Mouse (Mus musculus) layer of hippocampus, postnatal 36 days (tissue): ENCODE results near the gene 4933405O20Rik. TPM values are rescaled to one million over a fixed set of nuclear protein-coding genes. Genes with fewer than 3 reads are reported as not detected.
A peak's percentile ranks its signal among the peaks of the same experiment; 100 is the strongest.

Source experiments
- DNase-seq, 2 experiments: peaks; one replicate each; pipeline ENCODE4 v3.0.0; 2022
- total RNA-seq, 2 experiments: library from RNA; stranded (reverse); gene quantifications; 2 replicates each; pipeline ENCODE4 v1.2.3; 2021

4933405O20Rik gene
- total RNA-seq: 1 to 10 TPM in 1 of 2 experiments, under 1 TPM in 1; 0.52 to 1.5 TPM

DNA sequence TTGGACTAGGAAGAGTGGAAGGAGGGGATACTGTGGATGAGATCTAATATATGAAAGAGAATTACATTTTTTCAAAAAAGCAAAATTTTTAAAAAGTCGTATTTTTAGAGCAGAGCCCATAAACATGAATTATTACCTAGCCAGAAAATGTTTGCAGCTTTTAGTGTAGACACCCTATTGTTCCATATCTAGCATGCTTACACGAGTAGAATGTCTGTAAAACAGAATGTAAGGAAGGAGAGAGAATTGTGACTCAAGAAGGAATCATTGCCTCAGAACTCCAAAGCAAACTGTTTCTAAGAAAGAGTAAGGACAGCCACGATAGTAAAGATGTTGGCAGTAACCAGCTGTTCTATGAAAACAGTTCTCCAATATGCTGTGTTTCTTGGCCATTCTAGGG lies at the start of gene 4933405O20Rik:
4933405O20Rik (plus strand) TSS at position 301 of the 400 bp plus-strand sequence.
- no peak for DNase-seq

DNA sequence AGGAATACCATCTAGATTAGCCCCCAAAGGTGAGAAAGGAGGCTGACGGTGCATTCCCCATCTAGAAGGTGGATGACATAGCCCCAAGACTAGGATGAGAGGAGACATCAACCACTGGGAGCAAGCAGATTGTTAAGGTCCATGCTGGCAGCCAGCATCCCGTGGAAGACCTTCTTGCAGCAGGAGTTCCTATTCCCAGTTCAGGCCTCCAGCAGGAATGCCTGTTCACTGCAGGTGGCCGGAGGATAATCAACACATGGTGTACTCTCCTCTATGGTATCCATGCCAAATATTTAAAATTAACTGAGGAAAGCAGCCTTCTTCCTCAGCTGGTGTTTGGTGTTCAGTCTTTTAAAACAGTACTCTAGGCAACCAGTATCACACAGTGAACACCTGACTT lies 49.4 kb upstream of the 4933405O20Rik start:
- no peak for DNase-seq

DNA sequence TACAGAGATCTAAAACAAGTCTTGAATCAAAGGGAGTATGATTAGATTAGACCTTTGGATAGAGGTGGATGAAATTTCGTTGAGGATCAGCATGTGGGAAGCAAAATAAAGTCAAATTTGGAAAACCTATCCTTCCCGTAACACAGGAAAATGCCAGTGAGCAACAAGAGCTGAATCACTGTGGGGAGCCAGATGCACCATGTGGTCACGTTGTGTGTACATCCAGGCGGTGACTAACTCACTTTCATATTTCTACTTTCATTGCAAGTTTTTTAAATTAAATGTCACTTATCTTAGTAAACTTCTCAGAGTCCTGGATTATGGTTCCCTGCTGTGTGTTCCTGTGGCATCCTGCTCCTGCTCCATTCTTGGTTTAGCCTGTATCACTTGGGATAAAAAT lies 47.6 kb upstream of the 4933405O20Rik start:
- DNase-seq: peak in 1 of 2 experiments; percentile 7

DNA sequence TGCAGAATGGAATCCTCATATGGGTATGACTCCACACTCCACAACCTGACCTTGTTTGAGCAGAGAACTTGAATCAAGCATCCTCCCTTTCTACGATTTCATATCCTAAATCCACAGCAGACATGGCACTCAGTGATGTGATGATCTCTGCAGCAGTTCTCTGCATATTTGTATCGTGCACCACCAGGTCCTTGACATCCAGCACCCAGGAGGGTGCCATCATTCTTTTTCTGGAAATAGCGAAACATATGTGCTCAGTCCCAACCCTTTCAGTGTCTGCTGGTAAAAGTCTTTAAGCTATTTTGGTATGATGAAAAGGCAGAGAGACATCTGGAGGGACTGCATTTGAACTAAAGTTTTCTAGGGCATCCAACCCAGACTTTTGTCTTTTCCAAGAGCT lies 36.3 kb upstream of the 4933405O20Rik start:
- DNase-seq: no peak

DNA sequence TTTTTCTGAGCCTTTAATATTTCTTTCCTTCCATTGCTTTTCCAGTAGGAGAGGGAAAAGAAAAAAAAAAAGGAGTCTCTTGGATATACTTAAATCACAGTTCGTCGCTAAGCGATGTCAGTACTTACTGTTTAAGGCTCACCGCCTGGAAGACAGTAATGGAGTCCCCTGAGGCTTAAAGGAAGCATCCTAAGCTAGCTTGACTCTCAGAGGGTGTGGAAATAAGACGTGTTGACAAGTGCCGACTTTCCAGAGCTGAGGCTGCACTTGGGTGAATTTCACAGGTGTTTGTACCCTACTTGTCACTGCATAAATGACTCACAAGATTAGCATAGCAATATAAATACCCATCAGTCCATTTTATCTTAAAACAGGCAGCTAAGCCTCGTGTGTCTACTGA lies 25.1 kb upstream of the 4933405O20Rik start:
- DNase-seq: no peak

DNA sequence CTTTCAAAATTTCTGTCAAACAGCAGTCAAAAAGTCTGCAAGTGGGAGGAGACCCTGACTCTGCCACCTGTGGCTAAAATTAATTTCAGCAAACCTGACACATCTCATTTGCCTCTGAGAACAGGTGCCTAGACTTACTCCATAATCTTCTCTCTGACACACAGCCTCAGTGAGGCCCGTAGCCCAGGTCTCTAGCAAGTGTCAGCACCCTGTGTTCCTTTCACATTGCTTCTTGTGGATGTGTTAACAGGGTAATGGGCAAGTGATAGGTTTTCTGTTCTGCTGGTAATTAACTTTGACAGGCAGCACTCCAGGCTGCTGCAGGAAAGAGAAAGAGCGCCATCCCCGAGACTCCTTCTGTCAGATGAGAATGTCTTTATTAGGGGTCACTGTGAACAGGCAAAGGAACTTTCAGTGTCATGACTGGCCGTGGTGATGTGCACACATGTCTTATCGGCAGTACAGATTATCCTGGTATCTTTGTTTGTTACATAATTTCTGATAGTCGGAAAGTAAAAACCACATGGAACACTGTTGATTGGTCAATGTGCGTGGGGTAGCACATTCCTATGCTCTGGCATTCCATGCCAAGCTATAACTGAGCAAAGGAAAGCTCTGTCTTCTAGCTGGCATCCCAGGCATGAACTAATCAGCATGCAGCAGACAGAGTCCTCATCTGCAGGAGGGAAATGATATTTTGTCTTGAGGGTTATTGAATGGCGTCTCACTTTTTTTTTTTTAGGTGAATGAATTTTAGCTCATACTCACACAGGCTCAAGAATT lies 10.2 kb upstream of the 4933405O20Rik start:
- no peak for DNase-seq

DNA sequence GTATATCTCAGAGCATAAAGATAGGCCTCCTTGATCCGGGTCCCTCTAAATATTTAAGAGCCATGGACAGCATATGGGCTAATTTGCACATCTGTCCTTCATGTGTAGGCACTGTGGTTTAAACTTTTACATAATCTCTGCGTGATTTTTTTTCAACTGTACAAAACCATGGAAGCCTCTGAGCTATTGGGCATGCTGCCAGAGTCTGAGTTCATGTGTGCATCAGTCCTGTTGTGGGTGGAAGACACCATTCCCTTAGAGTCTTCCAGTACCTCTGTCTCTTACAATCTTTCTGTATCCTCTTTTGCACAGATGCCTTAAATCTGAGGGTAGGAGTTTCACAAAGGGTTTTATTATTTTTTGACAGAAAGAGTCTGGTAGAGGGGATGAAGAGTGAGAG lies 15.1 kb downstream of the 4933405O20Rik start:
- DNase-seq: peak; percentile 9 to 19

DNA sequence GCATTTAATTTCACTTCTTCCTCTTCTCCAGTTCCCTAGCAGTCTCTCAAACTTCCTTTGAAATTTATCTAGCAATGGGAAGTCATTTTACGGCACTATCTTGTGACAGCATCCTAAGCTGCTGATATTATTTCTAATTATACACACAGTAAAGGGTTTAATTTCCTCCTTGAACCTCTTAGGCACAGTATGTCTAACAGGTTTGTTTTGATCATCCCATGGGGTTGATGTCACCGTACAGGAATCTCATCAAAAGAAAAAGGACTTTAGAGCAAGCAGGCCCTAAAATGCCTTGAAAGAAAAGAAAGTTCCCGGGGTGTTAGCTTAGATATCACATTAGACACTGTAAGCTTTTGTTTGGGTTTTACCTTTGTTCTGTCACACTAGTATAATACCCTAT lies 30.2 kb downstream of the 4933405O20Rik start:
- DNase-seq: no peak

DNA sequence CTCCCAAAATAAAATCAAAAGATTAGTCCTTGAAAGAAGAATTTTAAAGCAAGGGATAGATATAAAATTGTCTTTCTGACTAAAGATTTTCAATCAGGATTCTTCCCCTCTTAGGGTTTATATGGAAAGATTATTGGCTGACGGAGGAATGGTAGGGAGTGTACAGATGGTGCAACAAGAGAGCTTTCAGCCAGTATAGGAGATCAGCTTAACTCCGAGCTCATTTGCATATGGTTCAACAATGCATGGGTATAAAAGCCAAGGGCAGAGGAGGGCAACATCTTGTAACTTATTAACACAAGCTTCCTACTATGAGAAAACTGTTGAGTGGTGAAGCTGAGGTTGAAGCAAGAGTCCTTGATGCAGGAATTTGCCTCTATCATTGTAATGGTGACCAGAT lies 34.2 kb downstream of the 4933405O20Rik start:
- DNase-seq: no peak
